Comparison of ENCODE assay signal across 12 mouse cellular contexts in the genomic region with DNA sequence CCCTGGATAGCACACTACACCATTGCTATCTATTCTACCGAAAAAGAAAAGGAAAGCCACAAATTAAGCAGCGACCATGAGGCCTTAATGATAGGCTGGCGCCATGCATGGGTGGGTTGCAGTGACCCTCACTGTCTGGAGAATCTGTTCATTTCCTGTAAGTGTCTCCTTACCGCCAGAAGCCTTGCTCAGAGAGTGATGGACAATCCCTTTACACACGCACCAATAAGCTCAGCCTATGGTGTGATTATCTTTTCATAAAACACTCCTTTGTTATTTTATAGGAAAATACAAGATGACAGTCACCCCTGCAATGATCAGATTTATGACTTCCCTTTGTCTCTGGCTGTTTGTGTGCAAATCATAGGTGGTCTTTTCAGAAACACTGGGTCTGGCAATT.
"Had no signal": no experiment of that assay in that cellular context is flagged by ENCODE, and none has a peak within 500 bp of the region (broad histone marks: within the 10 kb centered on the region; RNA-seq: fewer than 3 reads in every experiment).

No protein-coding gene starts in this region.

- H3K9me3 ChIP-seq: intestine, embryonic 15.5 days; limb, embryonic 10.5 days; lung, embryonic 15.5 days; megakaryocyte, embryonic 14.5 days; midbrain, embryonic 15.5 days had no signal

- H3K27ac ChIP-seq: intestine, embryonic 15.5 days; left cerebral cortex, adult 2 months; limb, embryonic 10.5 days; lung, embryonic 15.5 days; macrophage; midbrain, embryonic 15.5 days; stomach, postnatal 0 days had no signal

- H3K4me2 ChIP-seq: intestine, embryonic 15.5 days; liver, embryonic 11.5 days; lung, embryonic 15.5 days; midbrain, embryonic 15.5 days had no signal

- ATAC-seq: intestine, embryonic 15.5 days; midbrain, embryonic 15.5 days had no signal

- H3K9ac ChIP-seq: intestine, embryonic 15.5 days; lung, embryonic 15.5 days; midbrain, embryonic 15.5 days had no signal

- DNase-seq: kidney, adult 18-20 months; lung, postnatal 14 days; thymus, postnatal 4 days had no signal

- H3K4me3 ChIP-seq: intestine, embryonic 15.5 days; left cerebral cortex, adult 2 months; limb, embryonic 10.5 days; lung, embryonic 15.5 days; megakaryocyte, embryonic 14.5 days; midbrain, embryonic 15.5 days had no signal

- H3K36me3 ChIP-seq: intestine, embryonic 15.5 days; limb, embryonic 10.5 days; lung, embryonic 15.5 days; midbrain, embryonic 15.5 days had no signal

- H3K27me3 ChIP-seq: intestine, embryonic 15.5 days; lung, embryonic 15.5 days; megakaryocyte, embryonic 14.5 days; midbrain, embryonic 15.5 days had no signal
